Mouse (Mus musculus) heart, postnatal 0 days (tissue): Measurements from ENCODE around the gene Prdm1. TPM values are rescaled to one million over a fixed set of nuclear protein-coding genes. Genes with fewer than 3 reads are reported as not detected.

ENCODE experiments used
- ATAC-seq: fragments of 200-750 bp; cut with Nextera tagmentation; 2 replicates; pipeline ENCODE4 v1.8.0; 2017; ENCODE audit warnings: low read depth, moderate number of reproducible peaks, moderate library complexity; ENCODE audit not compliant: insufficient read depth
- DNase-seq: peaks from one replicate; pipeline ENCODE4 v3.0.0-alpha.2; 2016; ENCODE audit warnings: low spot score
- H3K27ac ChIP-seq: fragments of 300-500 bp; sonication (generic); 2 replicates; pipeline ENCODE4 v1.5.1; 2014; ENCODE audit warnings: low read depth, mild to moderate bottlenecking
- H3K27me3 ChIP-seq: fragments of 300-500 bp; sonication (generic); 2 replicates; pipeline ENCODE4 v1.6.1; 2014; ENCODE audit warnings: low read length, mixed read lengths; ENCODE audit not compliant: control insufficient read depth, insufficient read depth
- H3K36me3 ChIP-seq: fragments of 300-500 bp; sonication (generic); replicated peaks from 2 replicates; pipeline ENCODE4 v1.6.1; 2014; ENCODE audit warnings: low read length, mixed read lengths; ENCODE audit not compliant: control insufficient read depth, insufficient read depth
- H3K4me1 ChIP-seq: fragments of 300-500 bp; sonication (generic); 2 replicates; pipeline ENCODE4 v1.6.1; 2014; ENCODE audit warnings: antibody characterized with exemption; ENCODE audit not compliant: control insufficient read depth, insufficient read depth
- H3K4me2 ChIP-seq: fragments of 300-500 bp; sonication (generic); 2 replicates; pipeline ENCODE4 v1.6.1; 2014; ENCODE audit warnings: low read depth, mild to moderate bottlenecking, low read length, moderate library complexity
- H3K4me3 ChIP-seq: fragments of 300-500 bp; sonication (generic); 2 replicates; pipeline ENCODE4 v1.5.1; 2014; ENCODE audit warnings: low read depth, low read length
- H3K9ac ChIP-seq: fragments of 300-500 bp; sonication (generic); replicated peaks from 2 replicates; pipeline ENCODE4 v1.6.1; 2014; ENCODE audit warnings: low read depth, low read length, mixed read lengths
- H3K9me3 ChIP-seq: fragments of 300-500 bp; sonication (generic); replicated peaks from 2 replicates; pipeline ENCODE4 v1.6.1; 2016; ENCODE audit warnings: low read length; ENCODE audit not compliant: control insufficient read depth
- CTCF ChIP-seq: IDR thresholded peaks from 2 replicates; pipeline ENCODE4 v1.5.1; 2016; ENCODE audit warnings: antibody characterized with exemption, control low read depth, low read depth
- EP300 ChIP-seq: IDR thresholded peaks from 2 replicates; pipeline ENCODE4 v1.6.1; 2016; ENCODE audit warnings: antibody characterized with exemption, low read depth
- WGBS: fragments of 180-500 bp; shearing (Covaris S2); extraction: QIAGEN DNeasy Blood & Tissue Kit; methylation state at CpG from one replicate; pipeline ENCODE4 v1.1.7; 2014; 5-methylcytosine and 5-hydroxymethylcytosine counted together
- polyA plus RNA-seq: library from polyadenylated mRNA; unstranded; fragments of >200 nt; fragmentation: Nextera tagmentation; extraction: Ambion mirVana; gene quantifications from 2 replicates; pipeline ENCODE4 v1.2.1, GENCODE M21; 2015
- total RNA-seq: library from RNA; depleted of rRNA; stranded (reverse); fragments of >200 nt; gene quantifications from 2 replicates; pipeline ENCODE4 v1.2.3, GENCODE M21; 2014; ENCODE audit warnings: low replicate concordance

The Prdm1 gene
- total and polyA plus RNA-seq, 2 experiments from 2014 or later = 0.63 to 1.1 TPM

- no peak overlapping the region for H3K27ac ChIP-seq
- 56% methylated on average over 4 of the region's 4 CpGs for WGBS
- no peaks in the 10 kb centered on the region for H3K9me3 ChIP-seq
- TF ChIP-seq CTCF (peak; percentile 47), EP300 (no peak)
- no peak for DNase-seq
- H3K27me3 ChIP-seq = peaks cover 22% of the 10 kb centered on the region
- no peak overlapping the region for H3K9ac ChIP-seq
- H3K4me1 ChIP-seq = peaks cover 11% of the 10 kb centered on the region; the same call in 1 of the 2 replicates
- no peak overlapping the region for H3K4me3 ChIP-seq
- H3K36me3 ChIP-seq = no peaks in the 10 kb centered on the region
- H3K4me2 ChIP-seq = 0 out of 2 replicates have a peak overlapping the region, but pooled peaks have one; percentile 1
- ATAC-seq = no peak
Observed at GRCm38 (mm10) chr10:44454753-44455152, 73.5 kb downstream of the Prdm1 start.

GRCm38 (mm10) chr10:44454111-44454510 is 74.2 kb downstream of the Prdm1 start:
- Histone ChIP-seq H3K9ac (no peak overlapping the region), H3K27ac (no peak overlapping the region), H3K36me3 (no peaks in the 10 kb centered on the region), H3K9me3 (no peaks in the 10 kb centered on the region), H3K4me2 (no peak overlapping the region), H3K27me3 (peaks cover 22% of the 10 kb centered on the region), H3K4me3 (no peak overlapping the region), H3K4me1 (peaks cover 11% of the 10 kb centered on the region; the same call in 1 of the 2 replicates)
- DNase-seq (no peak), ATAC-seq (no peak)
- 54% methylated on average over 2 of the region's 2 CpGs for WGBS
- no peak for TF ChIP-seq CTCF
- no peak for TF ChIP-seq EP300

GRCm38 (mm10) chr10:44450835-44451234 is 77.5 kb downstream of the Prdm1 start:
- no peak overlapping the region for H3K9ac ChIP-seq
- H3K27ac ChIP-seq = no peak overlapping the region
- no peaks in the 10 kb centered on the region for H3K36me3 ChIP-seq
- DNase-seq = no peak
- no peaks in the 10 kb centered on the region for H3K9me3 ChIP-seq
- no peak overlapping the region for H3K4me3 ChIP-seq
- no peak overlapping the region for H3K4me2 ChIP-seq
- 0 out of 2 replicates have a peak, but pooled peaks cover 3% of the 10 kb centered on the region for H3K27me3 ChIP-seq
- TF ChIP-seq CTCF (no peak), EP300 (no peak)
- no peak for ATAC-seq
- H3K4me1 ChIP-seq = no peaks in the 10 kb centered on the region
- 88% methylated on average over 2 of the region's 2 CpGs for WGBS

GRCm38 (mm10) chr10:44450108-44450507 is 78.2 kb downstream of the Prdm1 start:
- 77% methylated on average over 13 of the region's 13 CpGs for WGBS
- DNase-seq = no peak
- no peaks in the 10 kb centered on the region for H3K27me3 ChIP-seq
- no peaks in the 10 kb centered on the region for H3K36me3 ChIP-seq
- no peak overlapping the region for H3K4me2 ChIP-seq
- TF ChIP-seq CTCF (no peak), EP300 (no peak)
- H3K27ac ChIP-seq = no peak overlapping the region
- ATAC-seq = no peak
- no peaks in the 10 kb centered on the region for H3K4me1 ChIP-seq
- H3K4me3 ChIP-seq = no peak overlapping the region
- no peak overlapping the region for H3K9ac ChIP-seq
- no peaks in the 10 kb centered on the region for H3K9me3 ChIP-seq

- H3K4me1 ChIP-seq = no peaks in the 10 kb centered on the region
- no peak for DNase-seq
- no peak for ATAC-seq
- no peak overlapping the region for H3K4me2 ChIP-seq
- H3K9ac ChIP-seq = no peak overlapping the region
- TF ChIP-seq EP300 (no peak), CTCF (no peak)
- WGBS = 68% methylated on average over 5 of the region's 5 CpGs
- H3K36me3 ChIP-seq = no peaks in the 10 kb centered on the region
- no peaks in the 10 kb centered on the region for H3K9me3 ChIP-seq
- H3K4me3 ChIP-seq = no peak overlapping the region
- no peak overlapping the region for H3K27ac ChIP-seq
- H3K27me3 ChIP-seq = no peaks in the 10 kb centered on the region
Observed at GRCm38 (mm10) chr10:44449666-44450065, 78.6 kb downstream of the Prdm1 start.

GRCm38 (mm10) chr10:44448165-44448564 is 80.1 kb downstream of the Prdm1 start:
- peak overlapping the region; percentile 15; the same call in 1 of the 2 replicates for H3K4me3 ChIP-seq
- no peak for DNase-seq
- no peak overlapping the region for H3K9ac ChIP-seq
- H3K36me3 ChIP-seq = no peaks in the 10 kb centered on the region
- no peaks in the 10 kb centered on the region for H3K9me3 ChIP-seq
- H3K27ac ChIP-seq = peak overlapping the region; percentile 40; the same call in 1 of the 2 replicates
- peak overlapping the region; percentile 40 for H3K4me2 ChIP-seq
- no peaks in the 10 kb centered on the region for H3K27me3 ChIP-seq
- no peak for TF ChIP-seq CTCF
- TF ChIP-seq EP300 = no peak
- 0 out of 2 replicates have a peak, but pooled peaks cover 3% of the 10 kb centered on the region for H3K4me1 ChIP-seq
- 36% methylated on average over 12 of the region's 12 CpGs for WGBS
- ATAC-seq = no peak
